Mouse (Mus musculus) lung, postnatal 10 days (tissue): ENCODE data around the gene Sgca.
"Not testable (repeated sequence)": the region's sequence is repeated elsewhere in the genome, so short reads cannot be mapped to it uniquely, and the experiment has no call there.

Experiments
- DNase-seq: peaks from one replicate; pipeline ENCODE4 v3.0.0; 2021

Sgca gene

DNA sequence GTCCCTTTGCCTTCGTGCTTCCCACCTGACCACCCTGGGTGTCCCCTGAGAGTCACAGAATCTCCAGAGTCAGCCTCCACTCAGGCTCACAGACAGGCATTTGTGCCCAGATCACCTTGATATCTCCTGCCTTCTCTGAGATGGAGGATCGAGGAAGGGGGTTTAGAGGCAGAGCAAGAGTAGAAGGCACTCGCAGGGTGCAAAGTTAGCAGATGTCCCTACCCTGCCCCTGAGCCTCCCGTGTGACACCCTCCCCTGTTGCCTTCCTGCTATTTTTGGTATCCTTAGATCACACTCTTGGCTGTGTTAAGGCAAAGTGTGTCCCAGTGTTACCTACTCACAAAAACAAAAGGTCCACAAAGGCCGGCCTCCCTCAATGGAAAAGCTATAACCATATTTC lies at the start of gene Sgca:
TSS of gene Sgca (minus strand) at position 129 of the 400 bp plus-strand sequence.
- no peak for DNase-seq

DNA sequence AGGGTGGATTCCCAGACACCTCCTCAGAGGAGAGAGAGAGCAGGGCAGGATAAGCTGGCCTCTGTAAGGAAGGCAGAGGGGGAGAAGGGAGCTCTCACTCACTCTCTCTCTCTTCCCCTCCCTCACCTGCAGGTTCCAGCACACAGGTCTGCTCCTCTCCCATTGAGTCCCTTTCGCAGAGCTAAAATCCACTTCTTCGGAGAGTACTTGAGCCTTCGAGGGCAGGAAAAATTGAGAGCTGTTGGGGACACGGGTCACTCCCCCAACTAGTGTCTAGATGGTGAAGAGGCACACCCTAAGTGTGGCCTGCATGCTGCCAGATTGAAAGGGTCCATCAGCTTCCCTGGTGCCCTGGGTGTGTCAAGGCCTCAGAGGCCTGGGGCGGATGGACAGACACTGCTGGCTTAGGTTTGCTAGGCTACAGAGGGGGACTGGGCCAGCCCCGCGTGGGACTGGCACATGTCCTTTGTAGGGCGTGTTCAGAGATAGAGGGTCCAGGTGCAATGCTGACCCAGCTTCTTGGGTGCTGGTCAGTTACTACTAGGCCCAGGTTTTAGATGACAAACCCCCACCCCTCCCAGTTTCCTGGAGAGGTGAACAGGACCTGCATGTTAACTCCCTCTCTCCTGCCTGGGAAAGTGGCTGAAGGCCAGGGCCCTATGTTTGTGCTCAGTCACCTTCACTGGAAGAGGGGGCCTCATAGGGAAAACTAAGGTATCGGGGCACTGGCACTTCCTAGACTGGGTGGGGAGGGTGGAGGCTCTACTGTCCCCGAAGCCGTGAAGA lies 49.3 kb upstream of the Sgca start:
- DNase-seq: no peak

DNA sequence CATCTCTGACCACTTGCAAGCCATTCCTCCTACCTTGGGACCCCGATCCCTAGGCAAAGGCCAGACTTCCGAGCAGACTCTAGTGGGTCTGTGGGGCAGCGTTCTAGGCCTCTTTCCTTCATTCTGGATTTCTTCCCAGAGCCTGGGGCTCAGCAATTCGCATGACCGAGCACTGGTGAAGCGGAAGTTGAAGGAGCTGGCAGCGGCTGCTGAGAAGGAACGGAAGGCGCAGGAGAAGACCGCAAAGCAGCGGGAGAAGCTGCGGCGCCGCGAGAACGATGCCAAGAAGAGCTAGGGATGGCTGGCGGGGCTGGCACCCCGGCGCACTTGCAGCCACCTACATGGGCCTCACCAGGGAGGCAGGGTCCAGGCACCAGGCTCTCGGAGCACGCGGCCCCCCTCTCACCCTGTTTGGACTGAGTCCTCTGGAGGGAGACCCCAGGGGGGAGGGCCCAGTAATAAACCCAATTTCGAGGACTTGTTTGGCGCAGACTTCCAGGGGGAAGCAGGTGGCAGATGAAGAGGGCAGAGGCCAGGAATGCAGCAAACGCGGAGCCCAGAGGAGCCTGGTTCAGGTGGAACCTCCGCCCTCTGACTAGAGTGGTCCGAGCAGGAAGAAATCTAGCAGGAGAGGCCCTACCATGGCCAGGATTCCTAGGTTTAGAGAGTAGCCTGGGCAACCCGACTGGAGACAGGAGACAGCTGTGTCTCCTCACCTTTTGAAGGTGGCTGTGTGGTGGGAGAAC lies 48.5 kb upstream of the Sgca start:
- DNase-seq: no peak

DNA sequence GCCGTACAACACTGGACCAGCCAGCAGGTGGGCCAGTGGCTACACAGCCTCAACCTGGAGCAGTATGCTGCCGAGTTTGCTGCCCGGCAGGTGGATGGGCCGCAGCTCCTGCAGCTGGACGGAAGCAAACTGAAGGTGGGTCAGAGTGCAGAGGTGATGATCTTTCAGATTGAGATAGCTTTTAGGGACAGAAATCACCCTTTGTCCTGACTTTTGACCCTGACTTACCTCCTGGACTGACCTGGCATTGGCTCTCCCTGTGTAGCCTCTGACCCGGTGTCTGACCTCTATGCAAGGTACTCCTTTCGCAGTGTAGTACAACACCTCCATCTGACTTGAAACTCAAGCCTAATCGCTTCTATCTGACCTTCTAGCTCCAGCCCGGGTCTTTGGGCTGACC lies 47.4 kb upstream of the Sgca start:
- no peak for DNase-seq

DNA sequence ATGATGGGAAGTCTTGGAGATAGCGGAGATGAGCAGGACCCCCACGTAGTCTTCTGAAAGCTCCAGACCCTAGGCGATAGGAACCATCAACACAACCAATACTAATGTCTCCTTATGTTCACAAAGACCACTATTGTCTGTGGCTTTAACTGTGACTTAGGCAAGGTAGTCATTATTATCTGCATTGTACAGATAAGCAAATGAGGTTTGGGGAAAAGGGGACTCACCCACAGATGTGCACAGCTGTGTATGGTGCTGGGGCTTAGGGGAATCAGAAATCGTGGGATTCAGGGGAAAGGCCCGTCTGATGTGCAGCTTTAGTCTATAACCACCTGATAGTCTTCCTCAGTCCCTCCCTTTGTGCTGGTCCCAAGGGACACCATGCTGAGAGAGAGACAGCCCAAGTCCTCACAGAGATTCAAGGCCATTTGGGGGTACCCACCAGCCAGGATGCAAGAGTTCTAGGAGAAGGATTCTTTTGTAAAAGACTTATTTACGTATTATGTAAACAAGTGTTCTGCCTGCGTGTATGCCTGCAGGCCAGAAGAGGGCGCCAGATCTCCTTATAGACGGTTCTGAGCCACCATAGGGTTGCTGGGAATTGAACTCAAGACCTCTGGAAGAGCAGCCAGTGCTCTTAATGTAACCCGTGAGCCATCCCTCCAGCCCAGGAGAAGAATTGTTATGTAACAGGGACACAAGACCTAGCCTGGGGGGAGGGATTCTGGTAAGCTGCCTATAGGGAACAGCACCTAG lies 46.3 kb upstream of the Sgca start:
- no peak for DNase-seq

DNA sequence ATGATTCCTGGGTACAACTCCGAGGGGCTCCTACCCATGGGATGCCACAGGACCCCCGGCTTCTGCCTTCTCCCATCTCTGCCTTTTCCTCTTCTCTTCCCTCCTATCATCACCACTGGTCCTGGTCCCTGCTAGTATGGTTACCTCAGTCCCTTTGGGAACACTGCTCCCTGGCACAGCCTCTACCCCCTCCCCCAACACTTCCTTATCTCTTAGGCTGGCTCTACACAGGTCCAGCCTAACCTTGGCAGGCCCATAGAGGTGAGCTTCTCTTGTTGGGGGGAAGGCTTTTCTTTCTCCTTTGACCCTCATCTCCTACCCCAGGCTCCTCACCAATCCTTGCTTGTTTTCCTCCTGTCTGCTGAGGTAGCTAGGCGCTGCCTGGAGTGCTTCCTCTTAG lies 39.4 kb upstream of the Sgca start:
- no peak for DNase-seq

DNA sequence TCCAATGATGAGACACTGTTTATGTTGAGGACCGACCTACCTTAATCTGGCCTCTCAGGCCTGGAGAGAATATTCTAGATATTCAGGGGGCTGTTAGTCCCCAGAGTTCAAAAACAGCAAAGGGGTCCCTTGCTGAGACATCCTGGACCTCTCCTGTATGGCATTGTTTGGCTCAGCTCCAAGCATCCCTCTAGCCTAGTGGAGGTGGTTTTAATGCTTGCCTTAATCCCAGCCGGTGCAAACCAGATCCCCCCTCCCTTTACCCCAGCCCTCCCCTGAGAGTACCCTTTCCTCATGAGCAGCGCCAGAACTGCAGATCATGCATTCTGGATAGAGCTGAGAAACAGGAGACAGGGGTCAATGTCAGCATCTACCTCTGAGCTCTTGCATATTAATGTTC lies 36.4 kb upstream of the Sgca start:
- no peak for DNase-seq

DNA sequence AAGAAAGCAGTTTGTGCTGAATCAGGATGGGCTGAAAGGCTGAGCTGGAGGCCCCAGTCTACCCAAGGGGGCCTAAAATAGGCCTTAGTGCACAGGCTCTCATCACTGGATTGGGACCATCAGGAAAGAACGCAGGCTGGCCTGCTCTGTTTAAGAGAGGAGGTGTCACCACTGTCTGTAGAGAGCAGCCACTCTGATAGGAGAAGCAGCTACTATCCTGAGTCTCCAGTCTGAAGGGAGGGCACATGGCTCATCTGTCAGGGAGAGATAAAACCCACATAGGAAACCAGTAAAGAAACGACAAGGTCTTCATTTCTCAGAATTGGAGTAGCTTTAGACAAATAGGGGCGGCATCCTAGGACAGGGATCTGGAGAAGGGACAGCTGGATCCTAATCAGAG lies 35.9 kb upstream of the Sgca start:
- no peak for DNase-seq

DNA sequence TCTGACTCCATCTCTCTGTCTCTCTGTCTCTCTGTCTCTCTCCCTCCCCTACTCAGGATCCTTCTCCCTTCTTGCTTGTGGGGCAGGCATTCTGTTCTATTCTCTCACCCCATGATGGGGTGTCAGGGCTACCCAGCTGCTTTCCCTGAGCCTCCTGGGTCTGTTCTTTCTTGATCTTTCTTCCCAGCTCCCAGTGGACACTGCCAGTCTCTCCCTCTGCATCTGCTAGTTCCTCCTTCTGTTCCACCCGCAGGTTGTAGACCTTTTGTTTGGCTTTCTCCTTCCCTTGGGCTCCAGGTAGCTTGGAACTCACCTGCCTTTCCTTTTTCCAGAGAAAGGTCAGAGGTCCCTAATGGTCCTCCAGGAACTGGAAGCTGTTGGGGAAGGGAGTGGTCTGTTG lies 35.3 kb upstream of the Sgca start:
- DNase-seq: no peak

DNA sequence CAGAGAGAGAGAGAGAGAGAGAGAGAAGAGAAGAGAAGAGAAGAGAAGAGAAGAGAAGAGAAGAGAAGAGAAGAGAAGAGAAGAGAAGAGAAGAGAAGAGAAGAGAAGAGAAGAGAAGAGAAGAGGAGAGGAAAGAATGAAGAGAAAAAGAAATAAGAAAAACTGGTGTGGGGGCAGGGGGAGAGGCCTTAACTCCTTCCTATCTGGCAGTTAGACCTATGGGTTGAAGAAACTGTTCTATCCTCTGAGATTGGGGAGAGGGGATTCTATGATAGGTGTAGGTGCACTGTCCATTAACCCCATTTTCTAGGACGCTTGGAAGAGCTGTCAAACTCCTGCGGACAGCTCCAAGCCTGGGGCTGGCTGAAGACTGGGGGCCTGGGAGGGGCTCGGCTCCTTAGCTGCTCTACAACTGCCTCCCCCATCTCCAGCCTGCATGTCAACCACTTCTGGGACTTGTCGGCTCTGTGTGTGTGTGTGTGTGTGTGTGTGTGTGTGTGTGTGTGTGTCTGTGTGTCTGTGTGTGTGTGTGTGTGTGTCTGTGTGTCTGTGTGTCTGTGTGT lies 34.8 kb upstream of the Sgca start:
- not testable (repeated sequence) for DNase-seq

DNA sequence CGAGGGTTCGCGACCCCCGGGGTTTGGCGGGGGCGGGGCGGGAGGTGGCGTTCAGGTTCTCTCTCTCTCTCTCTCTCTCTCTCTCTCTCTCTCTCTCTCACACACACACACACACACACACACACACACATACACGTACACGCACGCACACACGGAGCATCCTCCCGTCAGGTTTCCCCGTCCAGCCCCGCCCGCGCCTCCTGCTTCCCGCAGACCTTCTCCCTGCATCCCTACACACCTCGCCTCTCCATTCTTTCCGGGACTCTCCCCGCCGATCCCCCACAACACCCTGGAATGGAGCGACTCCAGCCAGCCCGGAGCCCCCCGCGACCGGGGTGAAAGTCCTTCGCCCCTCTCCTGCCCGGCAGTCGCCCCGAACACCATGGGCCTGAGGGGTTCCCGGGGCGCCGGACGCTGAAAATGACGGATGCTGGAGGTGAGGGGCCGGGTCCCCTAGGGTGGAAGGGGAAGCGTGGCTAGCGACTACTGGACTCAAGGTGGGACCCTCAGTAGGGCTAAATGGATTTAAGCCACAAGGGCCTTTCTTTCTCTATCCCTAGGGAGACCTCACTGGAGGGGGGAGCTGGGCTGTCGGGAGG lies 34.1 kb upstream of the Sgca start:
- peak; percentile 45 for DNase-seq

DNA sequence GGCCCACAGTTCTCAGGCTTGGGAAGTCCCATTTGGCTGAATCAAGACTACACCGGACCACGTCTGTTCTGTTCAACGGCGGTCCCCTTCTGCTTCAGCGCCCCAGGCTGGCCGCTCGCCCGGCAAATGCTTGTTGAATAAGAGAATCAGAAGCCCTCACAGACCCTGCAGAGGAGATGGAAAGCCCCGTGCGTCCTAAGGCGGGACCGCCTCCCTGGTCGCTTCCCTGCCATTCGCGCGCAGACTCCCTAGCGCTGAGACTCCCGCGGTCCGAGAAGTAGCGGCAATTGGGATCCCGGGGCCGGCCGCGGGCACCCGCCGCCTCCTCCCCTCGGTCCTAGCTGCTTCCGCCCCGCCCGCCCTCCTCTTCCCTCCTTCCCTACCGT lies 33.5 kb upstream of the Sgca start, which contains the start of gene Samd14:
TSS of gene Samd14 (plus strand) at position 251 of the 386 bp plus-strand sequence.
- DNase-seq: peak; percentile 87

DNA sequence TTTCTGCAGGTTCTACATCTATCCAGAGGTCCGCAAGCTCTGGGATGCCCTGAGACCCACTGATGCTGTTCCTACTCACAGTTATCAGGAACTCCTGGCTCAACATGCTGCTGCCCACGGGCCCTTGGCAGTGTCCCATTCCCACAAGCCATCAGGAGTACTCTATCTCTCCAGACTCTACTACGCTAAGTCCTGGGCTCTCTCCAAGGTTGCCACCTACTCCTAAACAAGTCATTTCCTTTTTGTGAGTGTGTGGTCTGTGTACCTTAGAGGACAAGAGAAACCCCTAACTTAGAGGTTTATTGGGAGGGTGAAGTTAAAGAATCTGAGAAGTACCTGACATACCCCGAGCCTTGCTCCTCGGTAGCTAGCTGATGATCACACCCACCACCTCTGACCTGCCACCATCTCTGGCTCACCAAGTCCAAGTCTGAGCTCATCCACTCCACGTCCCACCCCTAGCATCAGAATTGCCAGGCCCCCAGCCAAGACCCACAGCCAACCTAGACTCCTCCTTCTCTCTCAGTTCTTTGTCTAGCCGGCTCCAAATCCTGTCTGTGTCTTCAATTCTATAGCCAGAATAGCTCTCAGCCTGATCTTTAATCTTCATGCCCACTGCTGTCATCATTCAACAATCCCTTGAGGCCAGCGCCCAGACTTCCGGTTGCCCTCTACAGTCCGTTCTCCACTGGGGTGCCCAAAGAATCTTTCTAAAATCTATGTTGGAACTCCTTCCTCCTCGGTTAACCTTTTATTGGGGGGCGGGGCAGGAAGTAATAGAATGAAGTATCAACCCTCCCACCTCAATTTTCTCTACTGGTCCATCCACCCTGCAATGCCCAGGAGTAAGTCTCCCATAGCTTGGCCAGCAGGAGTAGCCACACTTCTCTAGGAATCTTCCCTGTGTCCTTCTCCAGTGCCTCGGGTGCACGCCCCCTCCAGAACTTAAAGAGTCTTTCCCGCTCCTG lies 32.8 kb upstream of the Sgca start:
- peak; percentile 84 for DNase-seq

DNA sequence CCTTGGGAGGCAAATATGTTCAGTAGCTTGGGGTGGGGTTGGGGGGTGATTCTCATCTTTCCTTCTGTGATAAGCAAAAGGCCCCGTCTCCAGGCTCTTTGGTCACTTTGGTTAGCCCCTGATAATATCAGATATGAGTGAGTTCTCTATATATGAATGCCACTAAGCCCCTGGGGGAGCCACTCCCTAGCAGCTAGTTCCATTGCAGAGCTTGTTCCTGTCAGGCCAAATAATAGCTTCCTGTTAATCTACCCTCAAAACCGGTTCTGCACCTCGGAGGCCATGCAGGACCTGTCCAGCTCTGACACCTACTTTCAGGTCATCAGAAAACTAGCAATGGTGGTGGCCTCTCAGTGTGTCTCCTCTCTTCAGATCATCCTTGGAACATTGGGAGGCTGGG lies 31.3 kb upstream of the Sgca start:
- DNase-seq: no peak

DNA sequence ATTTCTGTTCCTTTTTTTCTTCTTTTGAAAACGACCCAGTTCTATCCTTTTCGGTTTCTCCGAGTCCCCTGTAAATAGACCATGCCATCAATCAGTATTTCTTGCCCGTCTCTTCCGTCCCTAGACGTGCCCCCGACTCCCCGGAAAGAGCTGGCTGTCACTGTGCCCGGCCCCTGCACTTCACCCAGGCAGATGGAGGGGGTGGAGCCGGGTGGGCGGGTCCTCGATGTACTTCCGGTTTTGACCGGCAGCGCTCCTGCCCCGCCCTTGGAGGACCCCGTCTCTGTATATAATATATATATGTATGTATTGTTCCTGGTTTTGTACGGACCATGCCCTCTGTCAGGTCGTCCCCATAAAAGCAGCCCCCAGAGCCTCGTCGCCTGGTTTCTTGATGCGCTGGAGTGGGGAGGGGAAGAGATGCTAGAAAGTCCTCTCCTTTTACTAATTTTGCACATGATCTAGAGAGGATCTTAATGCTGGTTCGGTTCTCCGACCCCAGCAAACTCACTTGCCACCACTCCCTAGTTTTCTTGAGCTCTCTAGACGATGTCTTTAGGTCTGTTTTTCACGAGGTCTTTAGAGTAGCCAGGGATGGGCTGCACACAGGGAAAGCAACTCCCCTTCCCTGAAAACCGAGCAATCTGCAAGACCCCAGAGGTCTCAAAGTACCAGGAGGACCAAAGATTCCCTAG lies 30.5 kb upstream of the Sgca start:
- peak; percentile 91 for DNase-seq

DNA sequence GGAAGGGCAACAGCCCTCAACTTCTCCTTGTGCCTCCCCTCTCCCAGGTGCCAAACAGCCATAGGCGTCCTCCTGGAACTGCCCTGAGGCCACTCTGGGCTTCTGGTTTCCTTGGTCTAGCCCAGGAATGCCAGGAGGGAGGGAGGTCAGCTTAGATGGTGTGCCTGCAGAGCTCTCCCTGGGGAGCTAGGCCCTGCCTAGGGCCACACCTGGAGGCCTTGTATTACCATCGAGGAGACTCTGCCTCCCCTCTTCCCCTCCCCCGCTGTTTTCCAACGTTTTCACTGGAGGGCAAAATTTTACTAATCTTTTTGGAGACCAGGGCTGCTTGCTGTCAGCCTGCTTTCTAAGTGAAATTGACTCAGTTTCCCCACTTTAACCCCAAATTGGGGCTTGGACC lies 29.9 kb upstream of the Sgca start:
- no peak for DNase-seq

DNA sequence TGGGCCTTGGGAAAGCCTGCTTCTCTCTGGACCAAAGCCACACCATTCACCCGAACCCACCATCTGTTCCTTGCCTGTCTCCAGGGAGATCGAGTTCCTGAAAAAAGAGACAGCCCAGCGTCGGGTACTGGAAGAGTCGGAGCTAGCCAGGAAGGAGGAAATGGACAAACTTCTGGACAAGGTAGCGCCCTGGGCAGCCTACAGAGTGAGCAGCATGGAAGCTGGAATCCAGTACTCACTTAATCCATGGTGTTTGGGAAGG lies 28.7 kb upstream of the Sgca start:
- DNase-seq: no peak

DNA sequence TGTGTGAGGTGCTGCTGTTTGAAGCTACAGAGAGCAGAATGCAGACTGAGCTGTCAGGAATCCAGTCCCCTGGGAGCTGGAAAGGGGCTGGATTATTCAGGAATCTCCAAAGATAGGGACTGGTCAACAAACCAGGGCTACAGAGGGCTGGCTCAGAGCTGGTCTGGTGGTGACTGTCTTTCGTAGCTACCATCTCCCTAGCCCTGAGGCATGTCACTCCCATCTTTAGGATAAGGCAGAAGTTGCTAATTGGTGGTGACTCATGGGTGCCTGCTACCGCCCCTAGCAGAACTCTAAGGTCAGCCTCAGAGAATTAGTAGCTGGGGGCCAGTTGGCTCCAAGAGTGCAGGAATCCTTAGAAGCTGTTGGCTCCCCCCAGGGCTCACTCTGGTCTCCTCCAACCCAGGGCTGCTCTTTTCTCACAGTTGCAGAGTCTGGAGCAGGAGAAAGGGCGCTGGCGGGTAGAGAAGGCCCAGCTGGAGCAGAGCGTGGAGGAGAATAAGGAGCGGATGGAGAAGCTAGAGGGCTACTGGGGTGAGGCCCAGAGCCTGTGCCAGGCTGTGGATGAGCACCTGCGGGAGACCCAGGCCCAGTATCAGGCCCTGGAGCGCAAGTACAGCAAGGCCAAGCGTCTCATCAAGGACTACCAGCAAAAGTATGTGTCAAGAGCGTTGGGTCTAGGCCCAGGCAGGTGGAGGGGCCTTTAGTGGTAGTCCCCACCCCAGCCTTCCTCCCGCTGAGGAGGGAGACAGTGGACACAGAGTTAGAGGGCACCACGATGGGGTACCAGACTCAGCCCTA lies 28.2 kb upstream of the Sgca start:
- no peak for DNase-seq

DNA sequence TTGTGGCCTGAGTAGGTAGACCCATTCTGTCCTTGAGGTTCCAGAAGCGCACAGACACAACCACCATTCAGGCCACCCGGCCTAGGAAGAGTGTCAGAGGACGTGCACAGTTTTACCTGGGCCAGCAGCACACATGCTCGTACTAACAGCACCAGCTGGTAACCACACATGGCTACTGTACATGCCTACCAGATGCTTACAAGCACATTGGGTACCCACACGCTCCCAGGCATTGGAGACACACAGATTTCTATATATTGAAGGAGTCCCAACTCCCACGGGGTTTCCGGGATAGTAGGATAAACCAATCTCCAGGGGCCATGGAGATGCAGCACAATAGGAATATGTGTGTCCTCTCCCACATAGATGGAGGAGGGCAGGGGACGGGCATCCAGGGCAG lies 26.6 kb upstream of the Sgca start:
- DNase-seq: no peak

DNA sequence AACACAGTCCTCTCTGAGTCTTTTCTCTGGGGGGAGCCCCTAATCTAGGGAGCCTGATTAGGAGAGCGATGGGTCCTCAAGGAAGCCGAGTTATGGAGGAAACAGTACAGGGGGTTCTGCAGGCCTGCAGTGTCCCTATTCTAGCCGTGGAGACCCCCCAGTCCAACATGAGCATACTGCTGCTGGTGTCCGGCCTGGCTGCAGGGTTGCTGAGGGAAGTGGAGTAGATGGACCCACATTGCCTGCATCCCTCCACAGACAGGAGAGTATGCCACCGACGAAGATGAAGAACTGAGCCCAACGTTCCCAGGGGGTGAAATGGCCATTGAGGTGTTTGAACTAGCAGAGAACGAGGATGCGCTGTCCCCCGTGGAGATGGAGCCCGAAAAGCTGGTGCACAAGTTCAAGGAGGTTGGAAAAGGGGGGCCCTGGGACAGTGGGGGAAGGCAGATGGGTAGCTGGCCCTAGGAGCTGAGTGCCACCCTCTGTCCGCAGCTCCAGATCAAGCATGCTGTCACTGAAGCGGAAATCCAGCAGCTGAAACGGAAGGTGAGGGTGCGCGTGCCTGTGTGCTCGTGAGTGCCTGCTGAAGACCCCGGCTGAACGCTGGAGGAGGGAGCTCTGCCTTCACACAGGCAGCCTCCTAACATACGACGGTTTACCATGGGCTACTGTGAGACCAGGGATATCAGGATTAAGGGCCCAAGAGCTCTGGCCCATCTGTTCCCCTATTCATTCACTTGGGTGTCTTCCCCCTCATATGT lies 25.6 kb upstream of the Sgca start:
- DNase-seq: no peak
